Mouse (Mus musculus): Measurements from ENCODE around the gene Nexn.
"Not testable (repeated sequence)": the region's sequence is repeated elsewhere in the genome, so short reads cannot be mapped to it uniquely, and the experiment has no call there.

- not testable (repeated sequence) for TF ChIP-seq GATA1 (IDR thresholded peaks at IDR 0.05; ENCODE audit: borderline replicate concordance, low read length); FLI1 (IDR thresholded peaks at IDR 0.05; ENCODE audit: low read length)
Measured at GRCm38 (mm10) chr3:152197246-152197645, 68.9 kb downstream of the Nexn start.

All from megakaryocyte, embryonic 14.5 days (primary cell).